In genomic region chr11:52094568-52094967, GRCm38 (mm10) we compare ENCODE assay signal across 14 mouse cellular contexts. TPM values are rescaled to one million over a fixed set of nuclear protein-coding genes. Genes with fewer than 3 reads are reported as not detected.
DNase-seq lines count a peak whose midpoint lies in the region; ATAC-seq and TF ChIP-seq lines count a peak whose summit lies in the region.
"Had no signal": no experiment of that assay in that cellular context is flagged by ENCODE, and none has a peak within 500 bp of the region (broad histone marks: within the 10 kb centered on the region; RNA-seq: fewer than 3 reads in every experiment).

No protein-coding gene starts in this region.

- H3K4me2 ChIP-seq in liver, embryonic 11.5 days: no peak overlapping the region
- no peak overlapping the region for H3K4me2 ChIP-seq in heart, embryonic 16.5 days (ENCODE audit: low read depth, low read length)
- H3K4me2 ChIP-seq in stomach, embryonic 14.5 days (replicated peaks; ENCODE audit: low read depth, low read length): no peak overlapping the region
- H3K4me2 ChIP-seq: hindbrain, embryonic 14.5 days; liver, embryonic 13.5 days had no signal

- no peak overlapping the region for H3K4me3 ChIP-seq in liver, adult 2 months (ENCODE audit: insufficient read depth, low read depth, low read length)
- H3K4me3 ChIP-seq in liver, embryonic 11.5 days (ENCODE audit: low read depth, low read length): no peak overlapping the region
- no peak overlapping the region for H3K4me3 ChIP-seq in heart, embryonic 16.5 days (ENCODE audit: low read length)
- no peak overlapping the region for H3K4me3 ChIP-seq in stomach, embryonic 14.5 days (ENCODE audit: low read depth, low read length)
- H3K4me3 ChIP-seq: liver, embryonic 13.5 days; midbrain, embryonic 10.5 days had no signal

- H3K79me2 ChIP-seq in liver, adult 2 months (ENCODE audit: control insufficient read depth, insufficient read depth, low read length): peaks cover 9% of the 10 kb centered on the region; the same call in 1 of the 2 replicates

- no peak for TF ChIP-seq POLR2A in liver, adult 2 months (IDR thresholded peaks at IDR 0.05; ENCODE audit: extremely low read depth, insufficient read depth, low read length)

- no peaks in the 10 kb centered on the region for H3K9me3 ChIP-seq in liver, embryonic 11.5 days (ENCODE audit: control insufficient read depth, low read length)
- no peaks in the 10 kb centered on the region for H3K9me3 ChIP-seq in heart, embryonic 16.5 days (replicated peaks; ENCODE audit: control insufficient read depth, low read length)
- H3K9me3 ChIP-seq in stomach, embryonic 14.5 days (ENCODE audit: control insufficient read depth, low read depth, low read length): no peaks in the 10 kb centered on the region
- H3K9me3 ChIP-seq: liver, embryonic 13.5 days; midbrain, embryonic 10.5 days had no signal

- TF ChIP-seq CTCF in liver, adult 2 months (IDR thresholded peaks at IDR 0.05; ENCODE audit: low read depth, low read length): no peak

- H3K4me1 ChIP-seq in liver, adult 2 months (ENCODE audit: control insufficient read depth, insufficient read depth, low read length): peaks cover 13% of the 10 kb centered on the region
- peaks cover 7% of the 10 kb centered on the region; the same call in 1 of the 2 replicates for H3K4me1 ChIP-seq in liver, embryonic 11.5 days (replicated peaks; ENCODE audit: control insufficient read depth, insufficient read depth, low read length)
- peaks cover 13% of the 10 kb centered on the region for H3K4me1 ChIP-seq in heart, embryonic 16.5 days (ENCODE audit: control insufficient read depth, insufficient read depth, low read length)
- H3K4me1 ChIP-seq in stomach, embryonic 14.5 days (ENCODE audit: control insufficient read depth, insufficient read depth, low read length): peaks cover 8% of the 10 kb centered on the region; the same call in 1 of the 2 replicates

- no peak for ATAC-seq in liver, embryonic 11.5 days (replicated peaks; ENCODE audit: low FRiP score)
- no peak for ATAC-seq in heart, embryonic 16.5 days (replicated peaks; ENCODE audit: extremely low read depth, insufficient read depth, low FRiP score)
- no peak for ATAC-seq in stomach, embryonic 14.5 days (ENCODE audit: insufficient number of reproducible peaks, insufficient read depth, low FRiP score, low read depth)

- WGBS in liver, adult 2 months: 29% methylated on average over 5 of the region's 5 CpGs
- 60% methylated on average over 5 of the region's 5 CpGs for WGBS in liver, embryonic 11.5 days
- WGBS in heart, embryonic 16.5 days: 65% methylated on average over 5 of the region's 5 CpGs
- WGBS in stomach, embryonic 14.5 days: 62% methylated on average over 5 of the region's 5 CpGs

- H3K9ac ChIP-seq in liver, adult 2 months (ENCODE audit: low read depth, low read length): peak overlapping the region; percentile 59; the same call in 1 of the 2 replicates
- no peak overlapping the region for H3K9ac ChIP-seq in liver, embryonic 11.5 days (ENCODE audit: low read depth, low read length)
- H3K9ac ChIP-seq in heart, embryonic 16.5 days (ENCODE audit: low read length): no peak overlapping the region
- no peak overlapping the region for H3K9ac ChIP-seq in stomach, embryonic 14.5 days (replicated peaks; ENCODE audit: low read depth, low read length)
- H3K9ac ChIP-seq: hindbrain, embryonic 14.5 days; liver, embryonic 13.5 days had no signal

- peak; percentile 18 to 27 for DNase-seq in gastrocnemius, adult 8-10 months (ENCODE audit: low spot score in 2 of 2)
- DNase-seq in gastrocnemius, postnatal 10 days: no peak
- DNase-seq in liver, adult 2 months (ENCODE audit: extremely low read depth, low read depth, low spot score): peak; percentile 93
- no peak for DNase-seq in liver, embryonic 11.5 days (ENCODE audit: low spot score)
- no peak for DNase-seq in cerebellum, postnatal 10 days
- DNase-seq: kidney, postnatal 36 days; liver, embryonic 13.5 days had no signal

- H3K27me3 ChIP-seq in liver, adult 2 months (ENCODE audit: control insufficient read depth, insufficient read depth, low read length): no peaks in the 10 kb centered on the region
- no peaks in the 10 kb centered on the region for H3K27me3 ChIP-seq in liver, embryonic 11.5 days (replicated peaks; ENCODE audit: control insufficient read depth, insufficient read depth, low read length)
- H3K27me3 ChIP-seq in heart, embryonic 16.5 days (ENCODE audit: control insufficient read depth, insufficient read depth, low read length): no peaks in the 10 kb centered on the region
- H3K27me3 ChIP-seq in stomach, embryonic 14.5 days (ENCODE audit: control insufficient read depth, insufficient read depth, low read length): no peaks in the 10 kb centered on the region

- peak overlapping the region; percentile 97 for H3K27ac ChIP-seq in liver, adult 2 months (replicated peaks; ENCODE audit: insufficient read depth, low read depth, low read length)
- H3K27ac ChIP-seq in liver, embryonic 11.5 days (ENCODE audit: low read depth, low read length): no peak overlapping the region
- H3K27ac ChIP-seq in heart, embryonic 16.5 days (ENCODE audit: low read length): peak overlapping the region; percentile 24; the same call in 1 of the 2 replicates
- H3K27ac ChIP-seq in stomach, embryonic 14.5 days (ENCODE audit: low read length): peak overlapping the region; percentile 36; the same call in 1 of the 2 replicates
- H3K27ac ChIP-seq: hindbrain, embryonic 14.5 days; liver, embryonic 13.5 days; midbrain, embryonic 10.5 days had no signal

- H3K36me3 ChIP-seq in liver, adult 2 months (ENCODE audit: control insufficient read depth, insufficient read depth, low read length): no peaks in the 10 kb centered on the region
- H3K36me3 ChIP-seq in liver, embryonic 11.5 days (ENCODE audit: control insufficient read depth, insufficient read depth, low read length): no peaks in the 10 kb centered on the region
- no peaks in the 10 kb centered on the region for H3K36me3 ChIP-seq in heart, embryonic 16.5 days (ENCODE audit: control insufficient read depth, insufficient read depth)
- H3K36me3 ChIP-seq in stomach, embryonic 14.5 days (ENCODE audit: control insufficient read depth, insufficient read depth, low read length): no peaks in the 10 kb centered on the region
- H3K36me3 ChIP-seq: liver, embryonic 13.5 days; midbrain, embryonic 10.5 days had no signal

RNA-seq across cellular contexts. Expression of gene Ppp2ca, which starts 3.9 kb away (rescaled TPM):
- 10 to 100 TPM; 38.1 to 44.0 (median 41.0) TPM for total RNA-seq in gastrocnemius, adult 8-10 months (2022)
- 10 to 100 TPM; 46.2 to 50.1 TPM for total RNA-seq in gastrocnemius, postnatal 10 days (2021)
- total RNA-seq in liver, adult 2 months (2014; rRNA removed): 35.2 and 37.3 TPM in 2 replicates
- polyA plus RNA-seq in liver, adult 2 months (2012; rRNA removed): 17.5 and 21.2 TPM in 2 replicates
- polyA plus RNA-seq in liver, embryonic 11.5 days (2014; fragmentation: Nextera tagmentation; extraction: Ambion mirVana): 69.4 and 76.3 TPM in 2 replicates
- 67.3 and 71.3 TPM in 2 replicates for polyA plus RNA-seq in heart, embryonic 16.5 days (2015; fragmentation: Nextera tagmentation; extraction: Ambion mirVana)
- polyA plus RNA-seq in stomach, embryonic 14.5 days (2014; fragmentation: Nextera tagmentation; extraction: Ambion mirVana): 88.3 and 91.0 TPM in 2 replicates

RNA-seq across cellular contexts. Expression of gene Olfr1373, which starts 50.8 kb away (rescaled TPM):
- total RNA-seq in gastrocnemius, adult 8-10 months (2022): not detected
- not detected for total RNA-seq in gastrocnemius, postnatal 10 days (2021)
- not detected in 2 replicates for total RNA-seq in liver, adult 2 months (2014; rRNA removed)
- polyA plus RNA-seq in liver, adult 2 months (2012; rRNA removed): not detected in 2 replicates
- polyA plus RNA-seq in liver, embryonic 11.5 days (2014; fragmentation: Nextera tagmentation; extraction: Ambion mirVana): not detected in 2 replicates
- not detected in 2 replicates for polyA plus RNA-seq in heart, embryonic 16.5 days (2015; fragmentation: Nextera tagmentation; extraction: Ambion mirVana)
- not detected in 2 replicates for polyA plus RNA-seq in stomach, embryonic 14.5 days (2014; fragmentation: Nextera tagmentation; extraction: Ambion mirVana)
- total RNA-seq: common myeloid progenitor, adult 5-6 weeks; left cerebral cortex, adult 18-20 months had no signal
- polyA plus RNA-seq: hindbrain, embryonic 14.5 days; liver, embryonic 13.5 days; midbrain, embryonic 10.5 days; spleen, adult 2 months had no signal

Comparison
In these comparisons a context has a peak if more than half of its experiments do, and no peak if none do; other contexts are left out.
1. DNase-seq: peak in gastrocnemius, adult 8-10 months (2 of 2) and liver, adult 2 months (single experiment); none in gastrocnemius, postnatal 10 days (single experiment), liver, embryonic 11.5 days (single experiment) and cerebellum, postnatal 10 days (0 of 2).